Mouse (Mus musculus) embryonic fibroblast, embryonic 13.5 days (primary cell): Measurements from ENCODE around the gene Syngap1.

Experiments
- CTCF ChIP-seq: IDR thresholded peaks from 2 replicates; pipeline ENCODE4 v1.5.1; 2011; ENCODE audit warnings: mild to moderate bottlenecking, control low read depth, low read length, moderate library complexity, borderline replicate concordance; ENCODE audit not compliant: insufficient read depth
- POLR2A ChIP-seq: IDR thresholded peaks from 2 replicates; pipeline ENCODE4 v1.6.1; 2011; ENCODE audit warnings: low read depth, mild to moderate bottlenecking, control low read depth, low read length, moderate library complexity

GRCm38 (mm10) chr17:26892635-26893375 lies 48.2 kb upstream of the Syngap1 start:
- TF ChIP-seq POLR2A (no peak), CTCF (no peak)
